Mouse (Mus musculus) forebrain, embryonic 16.5 days (tissue): ENCODE results near the gene Cfap298. TPM values are rescaled to one million over a fixed set of nuclear protein-coding genes. Genes with fewer than 3 reads are reported as not detected.

Source experiments
- ATAC-seq: fragments of 200-750 bp; cut with Nextera tagmentation; 2 replicates; pipeline ENCODE4 v1.8.0; 2017; ENCODE audit warnings: mild to moderate bottlenecking, moderate library complexity
- H3K27ac ChIP-seq: fragments of 300-500 bp; sonication (generic); 2 replicates; pipeline ENCODE4 v1.5.1; 2014; ENCODE audit warnings: low read length, control low read depth
- H3K27me3 ChIP-seq: fragments of 300-500 bp; sonication (generic); replicated peaks from 2 replicates; pipeline ENCODE4 v1.6.1; 2014; ENCODE audit warnings: low read length; ENCODE audit not compliant: control insufficient read depth, insufficient read depth
- H3K36me3 ChIP-seq: fragments of 300-500 bp; sonication (generic); 2 replicates; pipeline ENCODE4 v1.6.1; 2014; ENCODE audit not compliant: control insufficient read depth, insufficient read depth
- H3K4me1 ChIP-seq: fragments of 300-500 bp; sonication (generic); replicated peaks from 2 replicates; pipeline ENCODE4 v1.6.1; 2014; ENCODE audit warnings: low read length; ENCODE audit not compliant: control insufficient read depth, insufficient read depth
- H3K4me2 ChIP-seq: fragments of 300-500 bp; sonication (generic); 2 replicates; pipeline ENCODE4 v1.6.1; 2014; ENCODE audit warnings: mild to moderate bottlenecking, low read length, control low read depth
- H3K4me3 ChIP-seq: fragments of 300-500 bp; sonication (generic); replicated peaks from 2 replicates; pipeline ENCODE4 v1.5.1; 2014; ENCODE audit warnings: mild to moderate bottlenecking, low read length, control low read depth
- H3K9ac ChIP-seq: fragments of 300-500 bp; sonication (generic); replicated peaks from 2 replicates; pipeline ENCODE4 v1.6.1; 2014; ENCODE audit warnings: low read depth, low read length, control low read depth
- H3K9me3 ChIP-seq: fragments of 300-500 bp; sonication (generic); 2 replicates; pipeline ENCODE4 v1.6.1; 2016; ENCODE audit warnings: low read length; ENCODE audit not compliant: control insufficient read depth
- WGBS: fragments of 180-500 bp; shearing (Covaris S2); extraction: QIAGEN DNeasy Blood & Tissue Kit; methylation state at CpG from one replicate; pipeline ENCODE4 v1.1.7; 2014; 5-methylcytosine and 5-hydroxymethylcytosine counted together
- polyA plus RNA-seq: library from polyadenylated mRNA; unstranded; fragments of >200 nt; fragmentation: Nextera tagmentation; extraction: Ambion mirVana; gene quantifications from 2 replicates; pipeline ENCODE4 v1.2.1, GENCODE M21; 2015

The Cfap298 gene
- polyA plus RNA-seq = 57.7 and 59.5 TPM in 2 replicates

DNA sequence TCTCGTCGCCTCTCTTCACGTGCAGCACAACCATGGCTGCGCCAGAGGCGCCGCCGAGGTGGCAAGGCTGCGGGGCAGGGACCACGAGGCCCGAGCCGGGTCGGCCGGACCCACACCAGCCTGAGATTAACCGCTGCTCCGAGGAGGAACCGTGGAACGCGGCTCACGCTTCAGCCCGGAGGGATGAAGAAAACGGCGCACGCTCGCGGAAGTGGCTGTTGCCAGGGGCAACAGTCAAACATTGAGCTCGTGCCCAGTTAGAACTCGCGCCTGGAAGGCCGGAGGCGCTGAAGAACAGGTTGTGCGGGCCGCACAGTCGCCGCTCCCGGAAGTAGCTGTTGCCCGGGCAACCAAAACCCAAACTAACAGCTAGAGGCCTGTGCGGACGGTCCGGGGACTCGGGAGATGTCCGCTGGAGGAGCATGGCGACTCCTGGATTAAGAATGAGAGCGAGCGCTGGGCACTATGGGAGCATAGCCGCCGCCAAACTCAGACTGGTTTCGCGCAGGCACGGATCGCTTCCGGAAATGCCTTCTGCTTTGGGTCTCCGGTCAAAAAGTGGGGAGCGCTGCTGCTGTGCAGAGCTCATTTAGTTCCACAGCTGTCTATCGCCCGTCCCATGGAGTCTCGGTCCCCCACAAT lies at the start of gene Cfap298:
Cfap298 (minus strand) TSS at position 428 of the 642 bp plus-strand sequence.
- peaks cover 9% of the 10 kb centered on the region for H3K36me3 ChIP-seq

DNA sequence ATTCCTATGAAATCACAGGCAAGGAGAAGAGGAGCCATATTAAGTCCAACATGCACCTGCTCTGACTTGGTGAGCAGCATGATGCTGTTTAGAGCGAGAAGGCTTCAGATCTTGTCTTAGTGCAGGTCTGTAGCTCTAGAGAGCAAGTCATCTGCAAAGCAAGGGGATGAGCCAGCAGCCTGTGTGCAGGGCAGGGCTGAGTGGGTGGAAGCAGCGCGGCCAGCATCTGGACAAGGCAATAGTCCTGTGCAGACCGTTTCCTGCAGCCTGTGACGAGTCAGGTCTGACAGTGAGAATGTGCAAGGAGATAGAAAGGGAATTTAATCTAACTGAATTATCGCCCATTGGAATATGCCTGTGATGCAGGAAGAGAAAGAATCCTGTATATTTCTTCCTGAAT lies 36.1 kb upstream of the Cfap298 start:
- ATAC-seq = no peak
- Histone ChIP-seq H3K27ac (no peak overlapping the region), H3K36me3 (peaks cover 23% of the 10 kb centered on the region), H3K9me3 (no peaks in the 10 kb centered on the region), H3K4me3 (no peak overlapping the region), H3K4me1 (no peaks in the 10 kb centered on the region), H3K9ac (no peak overlapping the region), H3K4me2 (no peak overlapping the region), H3K27me3 (no peaks in the 10 kb centered on the region)
- 88% methylated on average over 6 of the region's 6 CpGs for WGBS

More for the DNA sequence above, at the start of gene Cfap298:
- peak; percentile 97 for ATAC-seq
- under 1% methylated on average over 56 of the region's 56 CpGs for WGBS
- peak within 1 kb of the TSS; percentile 83 for H3K4me2 ChIP-seq
- H3K27ac ChIP-seq = peak within 1 kb of the TSS; percentile 85
- no peaks in the 10 kb centered on the region for H3K27me3 ChIP-seq
- no peaks in the 10 kb centered on the region for H3K9me3 ChIP-seq
- H3K4me3 ChIP-seq = peak within 1 kb of the TSS; percentile 83
- peaks cover 11% of the 10 kb centered on the region for H3K4me1 ChIP-seq
- H3K9ac ChIP-seq = peak within 1 kb of the TSS; percentile 84

DNA sequence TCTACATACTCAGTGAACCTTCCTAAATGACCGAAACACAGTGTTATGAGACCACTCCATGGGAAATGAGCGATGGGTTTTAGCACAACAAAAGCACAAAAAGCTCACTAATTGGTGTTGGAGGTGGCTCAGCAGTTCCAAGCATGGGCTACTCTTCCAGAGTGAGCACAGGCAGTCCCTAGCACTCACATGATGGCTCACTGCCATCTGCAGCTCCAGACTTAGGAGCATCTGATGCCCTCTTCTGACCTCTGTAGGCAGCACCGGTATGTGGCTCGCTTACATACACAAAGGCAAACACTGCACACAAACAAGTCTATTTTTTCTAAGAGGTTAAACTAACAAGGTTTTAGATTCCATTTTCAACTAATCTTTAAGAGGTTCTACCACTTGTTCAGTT lies 31.3 kb upstream of the Cfap298 start:
- Histone ChIP-seq H3K4me2 (no peak overlapping the region), H3K4me3 (no peak overlapping the region), H3K4me1 (no peaks in the 10 kb centered on the region), H3K27ac (no peak overlapping the region), H3K9ac (no peak overlapping the region), H3K36me3 (peaks cover 27% of the 10 kb centered on the region), H3K27me3 (no peaks in the 10 kb centered on the region), H3K9me3 (no peaks in the 10 kb centered on the region)
- ATAC-seq = no peak
- WGBS = 85% methylated on average over 4 of the region's 4 CpGs

DNA sequence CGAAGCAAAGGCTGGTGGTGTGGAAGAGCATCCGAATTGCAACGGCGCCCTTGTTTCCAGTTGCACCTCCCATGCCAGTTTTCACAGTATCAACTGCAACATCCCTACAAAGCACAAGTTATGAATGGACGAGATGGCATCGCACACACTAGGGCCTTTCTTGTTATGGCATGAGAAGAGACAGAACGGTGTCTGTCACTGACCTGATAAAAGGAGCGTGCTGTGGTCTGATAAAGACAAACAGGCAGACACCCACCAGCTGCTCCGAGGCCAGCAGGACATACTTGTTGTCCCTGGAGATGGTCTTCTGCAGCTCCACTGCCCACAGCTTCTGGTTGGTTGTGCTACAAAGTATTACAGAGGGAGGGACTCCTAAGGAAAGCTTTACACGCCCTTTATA lies 29.4 kb upstream of the Cfap298 start:
- H3K4me3 ChIP-seq = no peak overlapping the region
- H3K9me3 ChIP-seq = no peaks in the 10 kb centered on the region
- no peak overlapping the region for H3K9ac ChIP-seq
- no peak overlapping the region for H3K27ac ChIP-seq
- WGBS = 93% methylated on average over 10 of the region's 10 CpGs
- no peak overlapping the region for H3K4me2 ChIP-seq
- ATAC-seq = no peak
- H3K36me3 ChIP-seq = peaks cover 31% of the 10 kb centered on the region
- H3K27me3 ChIP-seq = no peaks in the 10 kb centered on the region
- no peaks in the 10 kb centered on the region for H3K4me1 ChIP-seq

DNA sequence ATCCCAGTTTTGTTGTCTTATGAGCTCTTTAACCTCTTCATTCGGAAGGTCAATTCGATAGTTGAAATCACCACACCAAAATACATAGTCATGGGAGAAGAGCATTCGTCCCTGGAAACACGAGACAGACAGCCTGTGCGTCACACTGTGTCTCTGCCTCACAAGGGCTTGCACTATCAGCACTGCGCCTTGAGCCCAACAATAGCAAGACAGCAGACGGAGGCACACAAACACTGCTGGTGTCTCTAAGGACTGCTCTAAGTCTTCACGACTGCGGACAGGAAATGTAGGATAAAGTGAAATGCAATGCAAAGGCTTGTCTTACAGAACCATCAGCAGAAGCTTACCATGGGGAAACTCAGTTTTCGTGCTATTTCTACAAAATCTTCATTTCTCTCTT lies 29.0 kb upstream of the Cfap298 start:
- H3K9ac ChIP-seq = no peak overlapping the region
- H3K27me3 ChIP-seq = no peaks in the 10 kb centered on the region
- H3K4me2 ChIP-seq = no peak overlapping the region
- no peaks in the 10 kb centered on the region for H3K4me1 ChIP-seq
- H3K27ac ChIP-seq = no peak overlapping the region
- ATAC-seq = no peak
- peaks cover 29% of the 10 kb centered on the region for H3K36me3 ChIP-seq
- 93% methylated on average over 10 of the region's 10 CpGs for WGBS
- H3K9me3 ChIP-seq = no peaks in the 10 kb centered on the region
- no peak overlapping the region for H3K4me3 ChIP-seq

DNA sequence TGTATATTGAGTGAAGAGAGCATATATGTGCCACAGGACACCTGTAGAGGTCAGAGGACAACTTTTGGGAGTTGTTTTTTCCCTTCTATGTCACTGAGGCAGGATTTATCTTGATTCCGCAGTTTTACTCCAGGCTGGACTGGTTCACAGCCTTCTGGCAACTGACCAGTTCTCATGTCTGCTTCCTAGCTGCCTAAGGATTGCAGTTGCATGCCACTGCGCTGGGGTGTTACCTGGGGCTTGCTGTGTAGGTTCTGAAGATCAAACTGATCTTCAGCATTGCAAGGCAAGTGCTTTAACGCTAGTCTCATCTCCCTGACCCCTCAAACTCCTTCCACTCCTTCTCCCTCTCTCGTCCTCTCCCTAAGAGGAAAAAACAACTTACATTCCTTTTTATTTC lies 28.3 kb upstream of the Cfap298 start:
- Histone ChIP-seq H3K27me3 (no peaks in the 10 kb centered on the region), H3K9me3 (no peaks in the 10 kb centered on the region), H3K27ac (no peak overlapping the region), H3K4me3 (no peak overlapping the region), H3K4me1 (no peaks in the 10 kb centered on the region), H3K9ac (no peak overlapping the region), H3K4me2 (no peak overlapping the region), H3K36me3 (peaks cover 28% of the 10 kb centered on the region)
- ATAC-seq = no peak
- 88% methylated on average over 4 of the region's 4 CpGs for WGBS

DNA sequence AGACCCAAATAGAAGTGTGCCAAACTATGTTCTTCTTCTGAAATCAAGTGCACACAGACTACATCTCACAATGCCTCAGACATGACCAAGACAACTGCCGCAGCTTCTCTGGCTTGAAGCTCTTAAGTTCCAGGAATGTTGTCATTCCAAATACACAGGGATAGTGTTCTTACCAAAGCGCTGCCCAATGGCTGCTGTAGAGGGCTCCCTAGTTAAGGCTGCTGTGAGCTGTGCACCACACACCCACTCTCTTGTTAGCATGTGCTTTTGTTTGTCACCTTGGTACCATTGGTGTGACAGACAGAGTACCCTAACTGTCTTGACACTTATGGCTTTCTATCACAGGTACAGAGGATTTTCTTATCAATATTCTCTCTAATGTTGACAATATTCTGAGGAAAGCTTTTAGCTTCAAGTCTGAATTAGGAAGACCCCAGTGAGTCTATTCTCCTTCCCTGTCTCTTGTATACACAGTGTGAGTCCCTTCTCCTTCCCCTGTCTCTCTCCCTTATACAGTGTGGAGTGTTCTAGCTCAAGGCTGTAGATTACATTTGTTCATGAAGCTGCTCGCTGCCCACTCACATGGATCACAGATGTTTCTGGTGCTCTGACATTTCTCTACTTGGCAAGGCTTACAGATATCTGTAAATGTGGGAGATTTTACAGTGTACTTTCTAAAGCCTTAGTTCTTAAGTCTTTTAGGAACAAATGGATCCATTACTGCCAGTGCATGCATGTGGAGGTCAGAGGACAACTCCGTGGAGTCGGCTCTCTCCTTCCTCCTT lies 23.6 kb upstream of the Cfap298 start:
- Histone ChIP-seq H3K9ac (no peak overlapping the region), H3K27ac (no peak overlapping the region), H3K4me2 (no peak overlapping the region), H3K4me1 (no peaks in the 10 kb centered on the region), H3K9me3 (no peaks in the 10 kb centered on the region), H3K4me3 (no peak overlapping the region), H3K27me3 (no peaks in the 10 kb centered on the region), H3K36me3 (peaks cover 26% of the 10 kb centered on the region)
- ATAC-seq = no peak
- WGBS = 87% methylated on average over 5 of the region's 5 CpGs

DNA sequence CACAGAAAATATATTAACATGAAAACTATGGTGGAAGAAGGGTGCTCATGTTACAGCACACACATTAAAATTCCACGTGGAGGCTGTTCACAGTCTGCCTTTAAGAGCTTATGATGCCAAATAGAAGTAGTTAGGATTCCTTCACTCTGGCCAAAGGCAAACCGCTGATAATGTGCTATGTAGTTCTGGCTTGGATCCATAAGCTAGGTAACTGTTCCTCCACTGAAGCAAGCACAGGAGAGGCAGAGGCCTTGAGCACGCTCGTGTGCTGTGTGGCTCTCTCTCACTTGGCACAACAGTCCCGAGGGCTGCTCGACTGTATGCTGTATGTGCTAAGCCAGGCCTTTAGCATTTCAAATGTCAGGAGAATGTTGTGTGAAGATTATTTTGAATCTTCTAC lies 20.6 kb upstream of the Cfap298 start:
- ATAC-seq = no peak
- Histone ChIP-seq H3K27me3 (no peaks in the 10 kb centered on the region), H3K36me3 (peaks cover 28% of the 10 kb centered on the region), H3K4me1 (no peaks in the 10 kb centered on the region), H3K27ac (no peak overlapping the region), H3K9ac (no peak overlapping the region), H3K4me3 (no peak overlapping the region), H3K9me3 (no peaks in the 10 kb centered on the region), H3K4me2 (no peak overlapping the region)
- 81% methylated on average over 6 of the region's 6 CpGs for WGBS

DNA sequence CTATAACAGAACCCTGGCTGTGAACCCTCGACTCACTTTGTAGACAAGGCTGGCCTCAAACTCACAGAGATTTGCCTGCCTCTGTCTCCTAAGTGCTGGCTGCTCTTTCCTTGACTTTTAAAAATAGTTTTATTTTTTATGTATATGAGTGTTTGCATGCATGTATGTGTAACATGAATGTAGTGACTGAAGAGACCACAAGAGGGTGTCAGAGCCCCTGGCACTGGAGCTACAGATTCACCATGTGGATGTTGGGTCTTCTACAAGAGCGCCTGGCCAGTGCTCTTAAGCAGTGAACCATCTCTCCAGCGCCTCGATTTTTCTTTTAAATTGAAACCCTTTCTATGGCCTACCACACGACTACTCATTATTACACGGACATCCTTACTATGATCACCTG lies 18.9 kb upstream of the Cfap298 start:
- H3K9ac ChIP-seq = no peak overlapping the region
- ATAC-seq = no peak
- H3K27me3 ChIP-seq = no peaks in the 10 kb centered on the region
- no peak overlapping the region for H3K27ac ChIP-seq
- no peaks in the 10 kb centered on the region for H3K4me1 ChIP-seq
- no peak overlapping the region for H3K4me2 ChIP-seq
- WGBS = 91% methylated on average over 6 of the region's 6 CpGs
- H3K4me3 ChIP-seq = no peak overlapping the region
- H3K36me3 ChIP-seq = peaks cover 26% of the 10 kb centered on the region
- H3K9me3 ChIP-seq = no peaks in the 10 kb centered on the region
